10 mouse cellular contexts compared by ENCODE assay signal in the genomic region with DNA sequence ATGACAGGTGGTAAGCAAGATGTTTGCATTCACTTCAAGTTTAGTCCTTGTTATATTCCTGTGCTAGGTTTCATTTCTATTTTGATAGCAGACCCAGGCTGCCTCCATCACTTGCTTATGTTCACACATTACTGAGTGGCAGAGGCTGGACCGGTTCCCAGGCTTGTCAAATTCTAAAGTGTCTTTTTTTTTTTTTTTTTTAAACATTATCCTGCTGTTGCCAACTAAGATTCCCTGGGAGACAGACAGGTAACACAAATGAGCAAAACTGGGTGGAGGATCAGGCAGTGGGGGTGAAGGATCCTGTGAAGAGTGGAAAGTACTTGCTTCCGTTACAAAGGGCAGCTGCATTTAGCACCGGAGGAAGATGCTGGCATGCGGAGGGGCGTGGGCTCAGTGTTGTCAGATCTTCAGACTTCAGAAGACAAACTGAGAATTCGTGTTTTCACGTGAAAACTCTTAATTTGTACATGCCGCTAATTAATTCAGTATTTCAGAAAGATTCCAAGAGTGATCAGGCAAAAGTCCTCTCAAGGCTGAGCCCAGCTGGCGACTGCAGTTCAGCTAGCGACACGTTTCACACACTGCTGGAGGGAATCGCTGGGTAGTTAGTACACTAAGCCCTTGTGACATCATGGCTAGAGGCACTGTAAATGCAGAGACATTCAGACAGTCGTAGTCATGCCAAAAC.
A peak's percentile ranks its signal among the peaks of the same experiment; 100 is the strongest.
DNase-seq lines count a peak whose midpoint lies in the region; ATAC-seq lines count a peak whose summit lies in the region.
"Had no signal": no experiment of that assay in that cellular context is flagged by ENCODE, and none has a peak within 500 bp of the region (broad histone marks: within the 10 kb centered on the region; RNA-seq: fewer than 3 reads in every experiment).

No protein-coding gene starts in this region.

- H3K27ac ChIP-seq in heart, embryonic 13.5 days (replicated peaks): no peak overlapping the region
- H3K27ac ChIP-seq in heart, embryonic 10.5 days: no peak overlapping the region
- H3K27ac ChIP-seq in forebrain, embryonic 14.5 days (ENCODE audit: low read depth, low read length): peak overlapping the region; percentile 46; the same call in 1 of the 2 replicates
- H3K27ac ChIP-seq: limb, embryonic 12.5 days had no signal

- no peaks in the 10 kb centered on the region for H3K9me3 ChIP-seq in heart, embryonic 13.5 days
- H3K9me3 ChIP-seq in heart, embryonic 10.5 days: no peaks in the 10 kb centered on the region
- H3K9me3 ChIP-seq in forebrain, embryonic 14.5 days (replicated peaks; ENCODE audit: control insufficient read depth, low read length): no peaks in the 10 kb centered on the region
- H3K9me3 ChIP-seq: limb, embryonic 12.5 days had no signal

- H3K36me3 ChIP-seq in heart, embryonic 13.5 days: no peaks in the 10 kb centered on the region
- no peaks in the 10 kb centered on the region for H3K36me3 ChIP-seq in heart, embryonic 10.5 days
- no peaks in the 10 kb centered on the region for H3K36me3 ChIP-seq in forebrain, embryonic 14.5 days (ENCODE audit: control insufficient read depth, insufficient read depth, low read length)
- H3K36me3 ChIP-seq: limb, embryonic 12.5 days had no signal

- 31% methylated on average over 13 of the region's 13 CpGs for WGBS in heart, embryonic 13.5 days
- 27% methylated on average over 13 of the region's 13 CpGs for WGBS in heart, embryonic 10.5 days
- WGBS in forebrain, embryonic 14.5 days: 18% methylated on average over 13 of the region's 13 CpGs

- no peak for DNase-seq in heart, embryonic 10.5 days (ENCODE audit: low spot score)
- DNase-seq in forebrain, embryonic 14.5 days (ENCODE audit: low spot score): peak; percentile 89
- peak; percentile 25 to 51 for DNase-seq in layer of hippocampus, postnatal 10 days (ENCODE audit: low spot score in 2 of 2)
- peak; percentile 39 for DNase-seq in retina, postnatal 1 day
- DNase-seq in spleen, postnatal 14 days (ENCODE audit: low spot score in 2 of 2): no peak
- no peak for DNase-seq in testis, postnatal 14 days (ENCODE audit: low spot score)
- no peak for DNase-seq in urinary bladder, postnatal 25 days (ENCODE audit: low spot score)

- peak overlapping the region; percentile 11; the same call in 1 of the 2 replicates for H3K4me3 ChIP-seq in heart, embryonic 13.5 days
- H3K4me3 ChIP-seq in heart, embryonic 10.5 days: no peak overlapping the region
- H3K4me3 ChIP-seq in forebrain, embryonic 14.5 days (ENCODE audit: low read depth, low read length): no peak overlapping the region
- H3K4me3 ChIP-seq: limb, embryonic 12.5 days had no signal

- peak overlapping the region; percentile 52 for H3K4me2 ChIP-seq in heart, embryonic 13.5 days
- H3K4me2 ChIP-seq in forebrain, embryonic 14.5 days (ENCODE audit: low read length): peak overlapping the region; percentile 23; the same call in 1 of the 2 replicates
- H3K4me2 ChIP-seq: limb, embryonic 12.5 days had no signal

- no peak for ATAC-seq in heart, embryonic 13.5 days (ENCODE audit: extremely low read depth, insufficient number of reproducible peaks, low FRiP score, low TSS enrichment)
- peak; percentile 93 for ATAC-seq in forebrain, embryonic 14.5 days
- ATAC-seq: CD4-positive, CD25-positive, alpha-beta regulatory T cell, adult 4 months had no signal

- no peak overlapping the region for H3K9ac ChIP-seq in heart, embryonic 13.5 days
- no peak overlapping the region for H3K9ac ChIP-seq in forebrain, embryonic 14.5 days (ENCODE audit: low read length)
- H3K9ac ChIP-seq: limb, embryonic 12.5 days had no signal

- H3K27me3 ChIP-seq in heart, embryonic 13.5 days (replicated peaks): no peaks in the 10 kb centered on the region
- H3K27me3 ChIP-seq in heart, embryonic 10.5 days (ENCODE audit: insufficient read depth, poor library complexity, severe bottlenecking): no peaks in the 10 kb centered on the region
- no peaks in the 10 kb centered on the region for H3K27me3 ChIP-seq in forebrain, embryonic 14.5 days (replicated peaks; ENCODE audit: control insufficient read depth, insufficient read depth, low read length)
- H3K27me3 ChIP-seq: limb, embryonic 12.5 days had no signal

- H3K4me1 ChIP-seq in heart, embryonic 13.5 days: 0 out of 2 replicates have a peak, but pooled peaks cover 3% of the 10 kb centered on the region
- no peaks in the 10 kb centered on the region for H3K4me1 ChIP-seq in heart, embryonic 10.5 days
- H3K4me1 ChIP-seq in forebrain, embryonic 14.5 days (ENCODE audit: control insufficient read depth, insufficient read depth, low read length): peaks cover 8% of the 10 kb centered on the region

Comparison
In these comparisons a context has a peak if more than half of its experiments do, and no peak if none do; other contexts are left out.
1. DNase-seq: peak in forebrain, embryonic 14.5 days (single experiment), layer of hippocampus, postnatal 10 days (2 of 2) and retina, postnatal 1 day (single experiment); none in heart, embryonic 10.5 days (single experiment), spleen, postnatal 14 days (0 of 2), testis, postnatal 14 days (single experiment) and urinary bladder, postnatal 25 days (single experiment).